Mouse (Mus musculus) kidney, postnatal 0 days (tissue): Measurements from ENCODE around the gene Klrg2. TPM values are rescaled to one million over a fixed set of nuclear protein-coding genes. Genes with fewer than 3 reads are reported as not detected.

Experiments used
- ATAC-seq: fragments of 200-750 bp; cut with Nextera tagmentation; replicated peaks from 2 replicates; pipeline ENCODE4 v1.8.0; 2017; ENCODE audit warnings: low read depth, moderate number of reproducible peaks, moderate TSS enrichment, moderate library complexity; ENCODE audit not compliant: low FRiP score
- DNase-seq: peaks from one replicate; pipeline ENCODE4 v3.0.0-alpha.2; 2016; ENCODE audit warnings: low spot score
- H3K27ac ChIP-seq: fragments of 300-500 bp; sonication (generic); 2 replicates; pipeline ENCODE4 v1.5.1; 2014; ENCODE audit warnings: mild to moderate bottlenecking
- H3K27me3 ChIP-seq: fragments of 300-500 bp; sonication (generic); 2 replicates; pipeline ENCODE4 v1.6.1; 2014; ENCODE audit warnings: low read length, mixed read lengths; ENCODE audit not compliant: insufficient read depth
- H3K36me3 ChIP-seq: fragments of 300-500 bp; sonication (generic); 2 replicates; pipeline ENCODE4 v1.6.1; 2014; ENCODE audit warnings: low read length, mixed read lengths; ENCODE audit not compliant: insufficient read depth
- H3K4me1 ChIP-seq: fragments of 300-500 bp; sonication (generic); replicated peaks from 2 replicates; pipeline ENCODE4 v1.6.1; 2014; ENCODE audit warnings: antibody characterized with exemption, low read length, mixed read lengths; ENCODE audit not compliant: insufficient read depth
- H3K4me2 ChIP-seq: fragments of 300-500 bp; sonication (generic); 2 replicates; pipeline ENCODE4 v1.6.1; 2014; ENCODE audit warnings: mild to moderate bottlenecking, low read length, moderate library complexity, mixed read lengths
- H3K4me3 ChIP-seq: fragments of 300-500 bp; sonication (generic); replicated peaks from 2 replicates; pipeline ENCODE4 v1.5.1; 2014; ENCODE audit warnings: low read depth, low read length
- H3K9ac ChIP-seq: fragments of 300-500 bp; sonication (generic); 2 replicates; pipeline ENCODE4 v1.6.1; 2014; ENCODE audit warnings: low read depth, low read length
- H3K9me3 ChIP-seq: fragments of 300-500 bp; sonication (generic); replicated peaks from 2 replicates; pipeline ENCODE4 v1.6.1; 2016; ENCODE audit warnings: low read length, inconsistent platforms, mixed read lengths
- CTCF ChIP-seq: IDR thresholded peaks from 2 replicates; pipeline ENCODE4 v1.5.1; 2016; ENCODE audit warnings: antibody characterized with exemption, low read depth, mild to moderate bottlenecking, moderate library complexity
- WGBS: fragments of 180-500 bp; shearing (Covaris S2); extraction: QIAGEN DNeasy Blood & Tissue Kit; methylation state at CpG from one replicate; pipeline ENCODE4 v1.1.7; 2014; 5-methylcytosine and 5-hydroxymethylcytosine counted together
- polyA plus RNA-seq: library from polyadenylated mRNA; unstranded; fragments of >200 nt; fragmentation: Nextera tagmentation; extraction: Ambion mirVana; gene quantifications from 2 replicates; pipeline ENCODE4 v1.2.1, GENCODE M21; 2015

Gene Klrg2
- polyA plus RNA-seq, 1 experiment from 2014 or later, result 1.4 TPM

- ATAC-seq (no peak), DNase-seq (no peak)
- no peaks in the 10 kb centered on the region for H3K27me3 ChIP-seq
- H3K4me3 ChIP-seq, result no peak overlapping the region
- H3K36me3 ChIP-seq, result peaks cover 24% of the 10 kb centered on the region; the same call in 1 of the 2 replicates
- no peak overlapping the region for H3K27ac ChIP-seq
- H3K4me2 ChIP-seq, result no peak overlapping the region
- no peak for TF ChIP-seq CTCF
- no peak overlapping the region for H3K9ac ChIP-seq
- 92% methylated on average over 3 of the region's 3 CpGs for WGBS
- no peaks in the 10 kb centered on the region for H3K9me3 ChIP-seq
- H3K4me1 ChIP-seq, result no peaks in the 10 kb centered on the region
Measured at GRCm38 (mm10) chr6:38580112-38580857, 56.8 kb downstream of the Klrg2 start.

GRCm38 (mm10) chr6:38576096-38576495, 60.9 kb downstream of the Klrg2 start:
- Histone ChIP-seq H3K4me3 (no peak overlapping the region), H3K9ac (no peak overlapping the region), H3K27me3 (no peaks in the 10 kb centered on the region), H3K27ac (no peak overlapping the region), H3K36me3 (peaks cover 25% of the 10 kb centered on the region), H3K4me2 (no peak overlapping the region), H3K9me3 (no peaks in the 10 kb centered on the region), H3K4me1 (no peaks in the 10 kb centered on the region)
- DNase-seq, result no peak
- WGBS, result 81% methylated on average over 2 of the region's 2 CpGs
- ATAC-seq, result no peak
- no peak for TF ChIP-seq CTCF

Other genes with a start within 250 kb of the Klrg2 start
- gene Ubn2, start 203.3 kb downstream of the Klrg2 start, polyA plus RNA-seq, result 8.1 and 8.3 TPM in 2 replicates
- 260 and 288 TPM in 2 replicates for gene Fmc1, start 103.7 kb downstream of the Klrg2 start, polyA plus RNA-seq
- gene Luc7l2, start 85.9 kb downstream of the Klrg2 start, polyA plus RNA-seq, result 29.9 and 33.4 TPM in 2 replicates
- 0.68 and 1.6 TPM in 2 replicates for gene Clec2l, start 25.8 kb upstream of the Klrg2 start, polyA plus RNA-seq
- 9.7 and 10.5 TPM in 2 replicates for gene Tbxas1, start 238.2 kb upstream of the Klrg2 start, polyA plus RNA-seq
- 20.4 and 23.1 TPM in 2 replicates for gene Hipk2, start 238.9 kb upstream of the Klrg2 start, polyA plus RNA-seq